Mouse (Mus musculus) erythroblast, embryonic 14.5 days (primary cell): ENCODE measurements around the gene Scn10a.

Experiments
- GATA1 ChIP-seq: IDR thresholded peaks from 2 replicates; pipeline ENCODE4 v1.6.1; 2012; ENCODE audit warnings: low read length, inconsistent platforms, mixed read lengths
- TAL1 ChIP-seq: IDR thresholded peaks from 3 replicates; pipeline ENCODE4 v1.6.1; 2012; ENCODE audit warnings: low read length, inconsistent platforms, mixed read lengths

GRCm38 (mm10) chr9:119749112-119749511, 30.0 kb upstream of the Scn10a start:
- no peak for TF ChIP-seq GATA1
- TF ChIP-seq TAL1 = no peak
